Mouse (Mus musculus) thymus, adult 2 months (tissue): ENCODE results near the gene Fam43b. TPM values are rescaled to one million over a fixed set of nuclear protein-coding genes. Genes with fewer than 3 reads are reported as not detected.
"Not testable (repeated sequence)": the region's sequence is repeated elsewhere in the genome, so short reads cannot be mapped to it uniquely, and the experiment has no call there.

Source experiments
- DNase-seq: peaks from one replicate; pipeline ENCODE4 v3.0.0; 2021
- H3K27ac ChIP-seq: fragments of 200-500 bp; 2 replicates; pipeline ENCODE4 v1.5.1; 2012; ENCODE audit warnings: low read length, control low read depth; ENCODE audit not compliant: control insufficient read depth, insufficient read depth
- H3K27me3 ChIP-seq: fragments of 200-500 bp; 2 replicates; pipeline ENCODE4 v1.6.1; 2012; ENCODE audit warnings: mild to moderate bottlenecking, low read length, moderate library complexity, mixed read lengths; ENCODE audit not compliant: control insufficient read depth, insufficient read depth
- H3K36me3 ChIP-seq: fragments of 200-500 bp; 2 replicates; pipeline ENCODE4 v1.6.1; 2012; ENCODE audit warnings: mild to moderate bottlenecking, low read length, moderate library complexity; ENCODE audit not compliant: control insufficient read depth, insufficient read depth
- H3K4me1 ChIP-seq: fragments of 200-500 bp; replicated peaks from 2 replicates; pipeline ENCODE4 v1.6.1; 2012; ENCODE audit warnings: low read length; ENCODE audit not compliant: control insufficient read depth, insufficient read depth
- H3K4me3 ChIP-seq: fragments of 200-500 bp; 2 replicates; pipeline ENCODE4 v1.5.1; 2012; ENCODE audit warnings: mild to moderate bottlenecking, low read length, control low read depth, moderate library complexity; ENCODE audit not compliant: control insufficient read depth, insufficient read depth
- CTCF ChIP-seq: fragments of 200-500 bp; IDR thresholded peaks from 2 replicates; pipeline ENCODE4 v1.5.1; 2012; ENCODE audit warnings: mild to moderate bottlenecking, control low read depth, low read length, moderate library complexity, borderline replicate concordance; ENCODE audit not compliant: control insufficient read depth, poor library complexity, insufficient read depth; ENCODE audit errors: extremely low read depth
- POLR2A ChIP-seq: fragments of 200-500 bp; IDR thresholded peaks from 2 replicates; pipeline ENCODE4 v1.6.1; 2012; ENCODE audit warnings: mild to moderate bottlenecking, low read length, control low read depth, moderate library complexity; ENCODE audit not compliant: control insufficient read depth, poor library complexity, insufficient read depth; ENCODE audit errors: extremely low read depth
- WGBS: fragments of 180-500 bp; shearing (Covaris S2); methylation state at CpG from one replicate; pipeline ENCODE4 v1.1.7; 2018; 5-methylcytosine and 5-hydroxymethylcytosine counted together
- polyA plus RNA-seq: library from polyadenylated mRNA; depleted of rRNA; stranded (reverse); fragments of >200 nt; gene quantifications from 2 replicates; pipeline ENCODE4 v1.2.3, GENCODE M21; 2012

The Fam43b gene
- polyA plus RNA-seq, 1 experiment = not detected

DNA sequence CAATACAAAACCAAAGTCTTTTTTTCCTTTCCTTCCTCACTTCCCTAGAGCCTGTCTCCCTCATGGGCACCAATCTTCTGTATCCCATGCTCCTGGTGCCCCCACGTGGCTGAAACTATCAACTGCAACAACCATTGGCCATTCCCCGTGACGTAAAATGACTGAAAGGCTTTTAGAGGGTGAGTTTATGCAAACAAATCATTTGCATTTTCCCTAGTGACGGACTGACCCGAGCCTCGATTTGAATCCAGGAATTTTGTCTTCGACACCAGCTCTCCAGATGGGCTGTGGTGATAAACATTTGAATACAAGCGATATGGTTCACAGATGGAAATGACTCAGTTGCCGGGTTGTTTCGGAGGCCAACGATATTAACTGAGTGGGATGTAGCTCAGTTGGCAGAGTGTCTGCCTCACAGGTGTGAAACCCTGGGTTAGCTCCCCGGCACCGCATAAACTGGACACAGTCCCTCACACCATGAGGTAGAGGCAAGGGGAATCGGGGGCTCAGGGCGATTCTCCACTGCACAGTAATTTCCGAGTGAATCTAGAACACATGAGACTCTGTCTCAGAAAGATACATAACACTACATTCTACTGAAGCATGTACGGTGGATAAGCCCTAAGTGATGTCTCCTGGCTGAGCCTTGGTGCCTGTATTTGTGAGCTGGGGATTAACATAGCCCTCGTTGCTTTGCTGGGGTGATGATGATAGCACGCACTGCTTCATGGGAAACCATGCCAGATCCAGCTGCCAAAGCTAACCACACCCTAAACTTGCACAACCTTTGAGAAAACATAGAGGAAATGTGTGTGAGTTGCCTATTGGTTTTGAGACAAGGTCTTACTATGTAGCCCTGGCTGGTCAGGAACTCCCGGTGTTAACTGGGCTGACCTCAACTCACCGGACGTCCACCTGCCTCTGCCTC lies 30.7 kb upstream of the Fam43b start:
- no peak for TF ChIP-seq CTCF
- no peak for TF ChIP-seq POLR2A
- WGBS = 43% methylated on average over 22 of the region's 22 CpGs
- H3K36me3 ChIP-seq = no peaks in the 10 kb centered on the region
- DNase-seq = peak; percentile 68
- H3K4me1 ChIP-seq = no peaks in the 10 kb centered on the region
- H3K4me3 ChIP-seq = no peak overlapping the region
- H3K27me3 ChIP-seq = no peaks in the 10 kb centered on the region; the same call in 1 of the 2 replicates
- H3K27ac ChIP-seq = no peak overlapping the region

- H3K27me3 ChIP-seq, H3K27ac ChIP-seq, H3K36me3 ChIP-seq, H3K4me1 ChIP-seq, H3K4me3 ChIP-seq, DNase-seq: not testable (repeated sequence)
- 92% methylated on average over 14 of the region's 14 CpGs for WGBS
These were observed 29.3 kb upstream of the Fam43b start for GRCm38 (mm10) chr4:138425604-138426003.

GRCm38 (mm10) chr4:138425028-138425427 lies 28.7 kb upstream of the Fam43b start:
- Histone ChIP-seq H3K27ac (no peak overlapping the region), H3K36me3 (no peaks in the 10 kb centered on the region), H3K4me3 (no peak overlapping the region), H3K4me1 (no peaks in the 10 kb centered on the region), H3K27me3 (0 out of 2 replicates have a peak, but pooled peaks cover 2% of the 10 kb centered on the region)
- TF ChIP-seq CTCF (no peak), POLR2A (no peak)
- no peak for DNase-seq
- WGBS = 92% methylated on average over 6 of the region's 6 CpGs

- H3K27ac ChIP-seq = no peak overlapping the region
- DNase-seq = no peak
- H3K27me3 ChIP-seq = 0 out of 2 replicates have a peak, but pooled peaks cover 2% of the 10 kb centered on the region
- no peaks in the 10 kb centered on the region for H3K36me3 ChIP-seq
- H3K4me3 ChIP-seq = no peak overlapping the region
- H3K4me1 ChIP-seq = no peaks in the 10 kb centered on the region
- TF ChIP-seq CTCF = no peak
- TF ChIP-seq POLR2A = no peak
- 69% methylated on average over 11 of the region's 11 CpGs for WGBS
These were observed 22.1 kb upstream of the Fam43b start for GRCm38 (mm10) chr4:138418340-138418957.

GRCm38 (mm10) chr4:138417882-138418281 lies 21.6 kb upstream of the Fam43b start:
- 72% methylated on average over 4 of the region's 4 CpGs for WGBS
- Histone ChIP-seq H3K36me3 (no peaks in the 10 kb centered on the region), H3K27ac (no peak overlapping the region), H3K27me3 (0 out of 2 replicates have a peak, but pooled peaks cover 2% of the 10 kb centered on the region), H3K4me3 (no peak overlapping the region), H3K4me1 (no peaks in the 10 kb centered on the region)
- no peak for DNase-seq
- TF ChIP-seq CTCF (no peak), POLR2A (no peak)

DNA sequence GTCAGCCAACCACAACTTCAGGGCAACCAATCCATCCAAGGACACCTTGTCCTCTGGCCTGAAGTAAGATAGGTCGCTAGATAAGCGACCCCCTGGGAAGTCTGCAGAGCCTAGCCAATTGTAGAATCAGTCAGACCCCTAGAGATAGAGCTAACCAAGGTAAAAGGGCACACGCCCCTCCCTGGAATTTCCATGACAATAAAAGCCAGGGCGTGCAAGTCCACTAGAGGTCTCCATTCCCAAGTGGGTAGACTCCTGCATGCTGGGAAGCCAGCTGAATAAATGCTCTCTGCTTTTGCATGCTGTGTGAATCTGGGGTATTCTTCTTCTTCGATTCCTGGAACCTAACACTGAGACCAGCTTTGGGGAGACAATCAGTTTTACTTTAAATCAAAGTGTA lies 20.1 kb upstream of the Fam43b start:
- 91% methylated on average over 5 of the region's 5 CpGs for WGBS
- no peak overlapping the region for H3K27ac ChIP-seq
- H3K27me3 ChIP-seq = 0 out of 2 replicates have a peak, but pooled peaks cover 2% of the 10 kb centered on the region
- no peak for DNase-seq
- H3K36me3 ChIP-seq = no peaks in the 10 kb centered on the region
- H3K4me3 ChIP-seq = no peak overlapping the region
- TF ChIP-seq CTCF (no peak), POLR2A (no peak)
- no peaks in the 10 kb centered on the region for H3K4me1 ChIP-seq

DNA sequence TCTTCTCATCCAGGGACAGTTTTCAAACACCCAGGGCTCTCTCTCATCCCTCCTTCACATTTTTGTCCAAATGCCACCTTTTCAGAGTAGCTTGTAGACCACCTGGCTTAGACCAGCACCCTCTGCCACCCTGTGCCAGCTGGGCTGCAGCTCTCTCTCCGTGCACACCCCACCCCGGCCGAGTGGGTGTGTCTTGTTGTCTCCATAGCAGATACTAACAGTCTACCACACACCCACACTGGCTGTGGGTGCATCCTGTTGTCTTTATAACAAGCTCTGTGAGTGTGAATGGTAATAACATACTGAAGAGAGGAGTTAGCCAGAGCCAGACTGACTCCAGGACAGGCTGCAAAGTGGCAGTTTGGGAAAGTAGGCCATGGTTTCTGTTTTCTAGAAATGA lies 19.7 kb upstream of the Fam43b start:
- no peaks in the 10 kb centered on the region for H3K4me1 ChIP-seq
- no peak overlapping the region for H3K4me3 ChIP-seq
- no peaks in the 10 kb centered on the region for H3K27me3 ChIP-seq
- TF ChIP-seq CTCF = no peak
- TF ChIP-seq POLR2A = no peak
- DNase-seq = no peak
- H3K36me3 ChIP-seq = no peaks in the 10 kb centered on the region
- H3K27ac ChIP-seq = no peak overlapping the region
- WGBS = 85% methylated on average over 3 of the region's 3 CpGs
